Mouse (Mus musculus) layer of hippocampus, adult 9-10 months (tissue): Measurements from ENCODE around the gene Cldn24.
"Not testable (repeated sequence)": the region's sequence is repeated elsewhere in the genome, so short reads cannot be mapped to it uniquely, and the experiment has no call there.

Source experiments
- DNase-seq: peaks from one replicate; pipeline ENCODE4 v3.0.0; 2022; ENCODE audit warnings: low spot score

Gene Cldn24

GRCm38 (mm10) chr8:47821843-47822242 is at the start of gene Cldn24:
TSS of gene Cldn24 (plus strand) at chr8:47822143.
- no peak for DNase-seq

DNA sequence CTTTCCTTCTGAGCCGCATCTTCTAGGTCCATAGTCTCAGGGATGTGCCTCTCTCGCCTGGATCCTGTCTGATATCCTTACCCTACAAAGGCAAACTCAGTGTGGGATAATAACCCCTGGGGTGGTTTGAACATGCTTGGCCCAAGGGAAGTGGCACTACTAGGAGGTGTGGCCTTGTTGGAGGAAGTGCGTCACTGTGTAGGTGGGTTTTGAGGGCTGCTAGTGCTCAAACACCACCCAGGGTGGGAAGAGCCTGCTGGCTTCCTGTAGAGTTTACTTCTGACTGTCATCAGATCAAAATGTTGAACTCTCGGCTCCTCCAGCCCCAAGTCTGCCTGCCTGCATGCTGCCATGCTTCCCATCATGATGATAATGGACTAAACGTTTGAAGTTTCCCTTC is 49.0 kb upstream of the Cldn24 start:
- DNase-seq = no peak

GRCm38 (mm10) chr8:47777415-47777814 is 44.5 kb upstream of the Cldn24 start:
- no peak for DNase-seq

DNA sequence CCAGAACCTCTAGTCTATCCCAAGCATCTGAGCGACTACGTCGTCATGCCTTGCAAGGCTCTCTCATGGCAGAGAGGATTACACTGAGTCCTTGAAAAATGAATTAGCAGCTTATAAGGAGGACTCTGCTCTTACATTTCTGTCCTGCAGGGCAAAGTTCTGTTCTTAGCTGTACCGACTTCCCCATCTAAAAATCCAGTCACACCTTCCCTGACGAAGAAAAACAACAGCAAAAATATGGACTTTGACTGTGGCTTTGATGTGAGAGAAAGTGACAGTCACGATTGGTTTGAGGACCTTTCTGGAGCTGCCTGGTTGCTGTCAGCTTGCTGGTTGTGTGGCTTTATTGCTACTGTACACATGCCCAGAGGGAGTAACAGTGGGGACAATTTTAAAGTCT is 42.4 kb upstream of the Cldn24 start:
- no peak for DNase-seq

DNA sequence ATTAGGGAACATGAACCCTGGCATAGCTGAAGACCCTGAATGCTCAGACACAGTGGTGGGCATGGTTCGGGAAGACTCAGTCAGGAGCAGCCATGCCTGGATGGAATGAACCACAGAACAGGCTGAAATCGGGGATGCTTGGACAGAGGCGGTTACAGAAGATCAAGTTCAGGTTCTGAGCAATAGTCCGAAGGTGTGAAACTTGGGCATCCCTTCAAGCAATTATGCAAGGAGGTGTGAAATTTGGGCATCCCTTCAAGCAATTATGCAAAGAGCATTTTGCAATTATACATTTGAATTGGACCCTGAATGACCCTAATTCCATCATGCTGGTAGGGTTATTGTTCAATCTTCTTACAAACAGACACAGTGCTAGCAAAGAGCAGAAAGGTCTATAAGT is 40.1 kb upstream of the Cldn24 start:
- no peak for DNase-seq

- no peak for DNase-seq
These were observed 38.4 kb upstream of the Cldn24 start for GRCm38 (mm10) chr8:47783544-47783943.

DNA sequence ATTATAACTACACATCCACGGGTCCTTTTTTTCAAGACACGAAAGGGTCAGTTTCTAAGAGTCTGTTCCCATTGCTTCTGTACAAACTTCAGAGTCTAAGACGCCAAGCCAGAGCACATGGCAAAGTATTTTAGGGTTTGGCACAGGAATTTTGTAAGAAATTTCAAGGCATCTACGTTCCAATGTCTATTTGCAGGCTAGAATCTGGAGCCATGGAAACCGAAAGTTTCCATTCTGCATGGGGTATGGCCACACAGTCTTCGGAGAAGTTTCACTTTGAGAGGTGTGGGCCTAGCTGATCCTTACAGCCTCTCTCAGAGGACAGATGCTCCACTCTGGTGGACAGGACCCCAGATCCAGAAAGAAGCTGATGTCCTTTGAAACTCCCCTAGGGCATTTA is 38.0 kb upstream of the Cldn24 start:
- no peak for DNase-seq

- DNase-seq = no peak
These were observed 37.5 kb upstream of the Cldn24 start for GRCm38 (mm10) chr8:47784436-47784835.

GRCm38 (mm10) chr8:47786323-47786722 is 35.6 kb upstream of the Cldn24 start:
- no peak for DNase-seq

DNA sequence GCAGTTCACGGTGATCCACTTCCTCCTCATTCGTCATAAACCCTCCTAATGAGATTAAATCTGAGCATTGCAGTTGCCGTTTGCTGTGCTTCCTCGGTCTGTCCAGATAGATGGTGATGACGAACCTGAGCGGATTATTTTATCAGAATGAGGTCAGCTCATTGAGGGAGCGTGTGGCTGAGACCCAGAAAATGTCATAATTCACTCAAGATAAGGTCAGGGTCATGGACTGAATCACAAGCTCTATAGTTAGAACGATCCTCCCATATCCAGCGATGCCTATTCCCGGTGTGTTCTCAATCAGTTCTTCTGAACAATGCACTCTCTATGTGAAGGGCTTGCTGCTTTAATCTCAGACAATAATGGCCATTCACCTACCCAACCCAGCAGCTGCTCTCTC is 34.2 kb upstream of the Cldn24 start:
- no peak for DNase-seq

- DNase-seq = no peak
These were observed 30.0 kb upstream of the Cldn24 start for GRCm38 (mm10) chr8:47791986-47792385.

DNA sequence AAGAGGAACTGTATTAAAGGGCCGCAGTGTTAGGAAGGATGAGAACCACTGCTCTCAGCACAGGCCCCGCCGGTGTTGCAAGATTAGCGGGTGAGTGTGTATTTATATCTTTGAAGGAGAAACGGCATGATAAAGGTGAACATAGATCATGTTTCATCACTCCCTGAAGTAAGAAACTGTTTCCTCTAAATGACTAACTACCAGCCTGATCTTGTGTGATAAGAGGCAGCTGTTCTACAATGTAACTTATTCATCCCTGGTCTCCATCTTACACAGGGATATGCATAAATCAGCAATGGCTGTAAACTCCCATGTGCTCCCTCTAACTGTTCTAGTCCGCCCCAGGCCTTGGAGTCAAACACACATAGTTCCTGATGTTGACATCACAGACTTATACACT is 22.5 kb upstream of the Cldn24 start:
- no peak for DNase-seq

DNA sequence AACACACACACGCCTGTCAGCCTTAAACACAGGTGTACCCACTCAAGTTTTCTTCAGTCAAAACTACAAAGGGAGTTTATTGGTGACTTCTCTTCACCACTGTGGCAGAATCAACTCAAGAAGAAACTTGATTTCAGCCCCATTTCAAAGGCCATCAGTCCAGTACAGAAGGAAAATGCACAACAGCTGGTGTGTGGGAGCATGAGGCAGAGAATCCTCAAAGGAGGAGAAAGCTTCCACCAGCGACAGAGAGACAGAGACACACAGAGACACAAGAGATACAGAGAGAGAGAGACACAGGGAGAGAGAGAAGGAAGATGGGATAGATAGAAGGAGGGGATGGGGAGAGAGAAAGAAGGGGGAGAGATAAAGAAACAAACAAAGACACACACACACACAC is 19.6 kb upstream of the Cldn24 start:
- DNase-seq = no peak

DNA sequence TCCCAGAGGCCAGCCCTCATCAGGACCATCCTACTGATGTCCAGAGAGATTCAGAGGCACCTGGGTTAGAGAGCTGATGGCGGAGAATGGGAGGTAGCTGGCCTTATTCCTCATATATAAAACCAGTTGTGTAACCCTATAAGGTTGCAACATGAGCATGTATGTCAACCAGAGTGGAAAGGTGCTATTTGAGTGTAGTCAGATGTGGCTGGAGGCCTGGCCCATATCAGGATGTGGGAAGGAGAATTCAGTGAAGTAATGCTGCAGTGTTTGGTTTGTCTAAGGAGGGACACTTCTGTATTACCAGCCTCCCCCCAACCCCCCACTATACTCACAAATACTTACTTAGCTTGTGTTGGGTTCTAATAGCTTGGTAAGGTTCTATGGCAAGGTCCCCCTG is 17.7 kb upstream of the Cldn24 start:
- no peak for DNase-seq

DNA sequence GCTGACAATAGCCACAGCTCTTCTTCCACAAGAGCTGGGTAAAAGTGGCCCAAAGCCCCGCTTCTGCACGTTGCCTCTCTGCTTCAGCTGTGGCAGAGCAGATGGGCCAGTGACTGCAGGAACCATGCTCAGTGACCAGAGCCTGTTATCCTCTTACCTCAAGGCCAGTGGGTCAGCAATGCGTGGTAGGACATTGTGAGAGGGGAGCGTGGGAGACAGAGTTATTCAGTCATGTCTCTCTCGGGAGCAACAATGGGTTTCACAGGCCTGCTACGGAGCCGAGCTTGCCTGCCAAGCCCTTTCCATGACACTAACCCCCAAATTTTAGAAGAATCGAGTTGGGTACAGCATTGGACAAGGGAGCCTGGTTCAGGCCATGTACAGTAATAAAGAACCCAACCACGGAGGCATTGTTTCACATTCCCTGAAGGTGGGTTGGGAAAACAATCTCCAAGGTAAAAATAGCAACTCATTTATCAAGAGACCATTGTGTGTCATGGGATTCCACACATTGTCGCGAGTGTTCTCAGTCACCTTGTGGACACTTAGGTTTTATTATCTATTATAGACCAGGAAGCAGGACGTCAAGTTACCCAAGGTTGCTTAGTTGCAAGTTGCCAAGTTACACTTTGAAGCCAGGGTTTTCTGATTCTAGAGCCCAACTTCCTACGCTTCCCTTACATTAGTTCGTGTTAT is 11.8 kb upstream of the Cldn24 start:
- no peak for DNase-seq

GRCm38 (mm10) chr8:47810666-47811015 is 11.3 kb upstream of the Cldn24 start:
- no peak for DNase-seq

DNA sequence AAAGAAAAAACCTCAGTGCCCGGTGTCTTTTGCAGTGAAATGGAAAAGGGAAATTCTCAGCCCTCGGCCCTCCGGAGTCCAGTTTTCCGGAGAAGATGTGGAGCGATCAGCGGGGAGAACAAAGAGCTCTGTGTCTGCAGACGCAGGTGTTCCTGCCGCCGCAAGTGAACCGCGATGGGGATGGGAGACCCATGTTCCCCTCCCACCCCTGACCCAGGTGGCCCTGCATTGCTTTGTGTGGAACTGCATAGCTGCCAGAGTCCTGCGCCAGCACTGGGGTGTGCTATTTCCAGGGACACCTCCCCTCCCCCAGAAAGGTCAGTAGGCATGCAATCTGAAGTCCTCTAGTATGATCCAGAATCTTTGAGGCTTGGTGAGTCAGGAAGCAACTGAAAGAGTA is 10.7 kb upstream of the Cldn24 start:
- no peak for DNase-seq

GRCm38 (mm10) chr8:47819034-47819433 is 2.9 kb upstream of the Cldn24 start:
- no peak for DNase-seq

- DNase-seq = no peak
These were observed 800 bp upstream of the Cldn24 start for GRCm38 (mm10) chr8:47820914-47821772.

GRCm38 (mm10) chr8:47822541-47822940 is 598 bp downstream of the Cldn24 start:
- DNase-seq = not testable (repeated sequence)

DNA sequence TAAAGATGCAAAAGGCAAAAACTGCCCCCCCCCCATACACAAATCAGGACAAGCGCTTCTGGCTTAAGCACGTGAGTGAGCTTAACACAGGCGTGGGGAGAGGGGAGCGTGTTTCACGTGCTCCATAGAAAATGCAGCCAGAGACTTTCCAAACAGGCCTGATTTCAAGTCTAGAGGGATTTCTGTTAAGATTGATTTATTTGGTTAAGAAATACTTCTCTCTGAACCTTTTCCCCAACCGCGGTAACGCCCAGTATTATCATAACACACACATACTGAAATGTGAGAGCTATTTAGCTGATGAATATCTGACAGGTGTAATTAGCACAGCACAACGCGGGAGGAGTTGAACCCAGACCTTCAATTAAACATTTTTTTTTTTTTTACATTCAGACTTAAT is 1.8 kb downstream of the Cldn24 start:
- no peak for DNase-seq

GRCm38 (mm10) chr8:47824182-47824581 is 2.2 kb downstream of the Cldn24 start, which contains the start of gene Cldn22:
TSS of gene Cldn22 (plus strand) at chr8:47824482.
- no peak for DNase-seq

DNA sequence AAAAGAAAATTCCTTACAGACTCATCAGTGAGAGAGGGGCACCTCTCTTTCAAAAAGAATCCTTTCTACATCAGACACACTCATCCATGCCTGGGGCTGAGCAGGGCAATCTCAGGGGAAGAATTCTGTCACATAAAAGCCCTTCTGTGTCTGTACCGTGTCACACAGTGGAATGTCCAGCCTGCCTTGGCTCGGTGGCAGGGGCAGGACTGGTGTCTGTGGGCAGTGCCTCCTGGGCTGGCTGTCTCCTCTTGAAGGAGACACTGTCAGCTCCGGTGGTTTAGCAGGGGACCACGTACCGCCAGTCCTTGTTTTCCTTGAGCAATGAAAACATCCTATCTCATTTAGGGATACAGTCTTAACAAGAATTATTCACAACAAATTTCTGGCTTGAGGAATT is 3.7 kb downstream of the Cldn24 start:
- DNase-seq = no peak

DNA sequence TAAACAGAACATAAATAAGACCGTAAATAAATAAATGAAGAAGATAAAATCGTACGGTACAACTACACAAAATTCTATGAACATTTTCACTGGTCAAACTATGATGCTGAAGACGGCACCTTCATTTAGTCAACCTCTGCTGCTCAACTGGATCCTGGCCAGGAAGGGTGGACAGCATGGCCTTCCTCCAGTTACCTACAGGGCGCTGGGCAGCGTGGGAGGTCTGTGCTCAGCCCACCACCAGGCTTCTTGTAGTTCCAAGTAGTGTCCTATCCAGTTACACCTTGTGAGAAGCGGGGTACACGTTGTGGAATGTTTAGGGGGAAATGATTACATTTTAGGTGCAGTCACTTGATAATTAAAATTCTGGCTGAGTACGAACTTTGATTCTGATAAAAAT is 5.0 kb downstream of the Cldn24 start:
- DNase-seq = no peak
